Mouse (Mus musculus) erythroblast, adult 5-6 weeks (primary cell): ENCODE results near the gene Ndufv2. TPM values are rescaled to one million over a fixed set of nuclear protein-coding genes. Genes with fewer than 3 reads are reported as not detected.
"Not testable (repeated sequence)": the region's sequence is repeated elsewhere in the genome, so short reads cannot be mapped to it uniquely, and the experiment has no call there.

Experiments
- ATAC-seq: replicated peaks from 2 replicates; pipeline ENCODE4 v1.8.0; 2016; ENCODE audit warnings: moderate number of reproducible peaks, mild to moderate bottlenecking, moderate TSS enrichment, inconsistent platforms; ENCODE audit not compliant: poor library complexity, low FRiP score, severe bottlenecking
- total RNA-seq, 2 experiments: library from RNA; stranded (forward) in 1 of 2; stranded (reverse) in 1 of 2; fragments of 150-400 nt in 1 of 2; fragments of 200-764, 138-1000 nt in 1 of 2; gene quantifications; 2 replicates each; pipeline versions ENCODE4 v1.2.3 to v1.2.4; 2015 to 2017; ENCODE audit warnings: low replicate concordance in 2 of 2

The Ndufv2 gene
- total RNA-seq, 2 experiments from 2014 or later, result 58.2 to 60.4 TPM

DNA sequence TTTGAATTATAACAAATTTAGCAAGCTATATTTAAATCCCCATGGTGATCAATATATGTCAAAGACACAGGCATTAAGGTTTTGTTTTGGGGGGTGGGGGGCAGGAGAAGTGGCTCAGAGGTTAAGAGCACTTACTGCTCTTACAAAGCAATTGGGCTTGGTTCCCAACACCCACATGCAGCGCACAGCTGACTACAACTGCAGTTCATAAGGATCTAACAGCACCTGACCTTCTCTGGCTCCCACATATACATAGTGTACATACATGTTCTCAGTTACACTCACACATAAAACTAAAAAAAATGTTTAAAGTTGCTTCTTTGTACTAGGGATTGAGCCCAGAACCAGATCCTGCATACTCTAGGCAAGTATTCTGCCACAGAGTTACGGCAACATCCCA lies 10.0 kb downstream of the Ndufv2 start:
- ATAC-seq, result peak; percentile 56; the same call in 1 of the 2 replicates

DNA sequence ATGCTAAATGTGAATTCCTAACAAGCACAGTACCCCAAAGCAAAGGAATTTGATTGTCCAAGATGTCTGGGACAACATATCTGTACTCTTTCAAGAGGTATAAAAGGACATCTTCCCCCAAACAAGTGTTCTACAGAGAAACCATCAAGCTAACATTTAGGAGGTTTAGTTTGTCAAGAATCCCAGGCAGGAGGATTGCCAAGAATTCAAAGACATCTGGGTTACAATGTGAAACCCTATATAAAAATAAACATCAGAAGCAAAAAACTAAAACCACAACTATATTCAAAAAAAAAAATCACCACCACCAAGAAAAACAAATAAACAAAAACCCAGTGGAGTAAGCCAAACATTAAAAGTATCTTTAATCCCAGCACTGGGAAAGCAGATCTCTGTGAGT lies 11.1 kb downstream of the Ndufv2 start:
- no peak for ATAC-seq

- no peak for ATAC-seq
Observed at GRCm38 (mm10) chr17:66085038-66085437, 16.3 kb downstream of the Ndufv2 start.

DNA sequence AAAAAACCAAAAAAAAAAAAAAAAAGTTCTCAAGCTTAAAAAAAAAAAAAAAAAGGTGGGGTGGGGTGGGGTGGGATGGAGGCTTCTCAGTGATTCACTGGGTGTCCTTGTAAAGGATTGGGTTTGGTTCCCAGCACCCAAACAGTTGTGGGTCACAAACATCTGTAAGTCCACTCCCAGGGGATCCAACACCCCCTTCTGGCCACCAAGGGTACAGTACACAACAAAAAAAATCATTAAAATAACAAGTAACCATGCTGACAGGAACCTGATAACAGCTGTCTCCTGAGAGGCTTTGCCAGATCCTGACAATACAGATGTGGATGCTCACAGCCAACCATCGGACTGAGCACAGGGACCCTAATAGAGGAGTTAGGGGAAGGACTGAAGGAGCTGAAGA lies 16.9 kb downstream of the Ndufv2 start:
- ATAC-seq, result no peak

DNA sequence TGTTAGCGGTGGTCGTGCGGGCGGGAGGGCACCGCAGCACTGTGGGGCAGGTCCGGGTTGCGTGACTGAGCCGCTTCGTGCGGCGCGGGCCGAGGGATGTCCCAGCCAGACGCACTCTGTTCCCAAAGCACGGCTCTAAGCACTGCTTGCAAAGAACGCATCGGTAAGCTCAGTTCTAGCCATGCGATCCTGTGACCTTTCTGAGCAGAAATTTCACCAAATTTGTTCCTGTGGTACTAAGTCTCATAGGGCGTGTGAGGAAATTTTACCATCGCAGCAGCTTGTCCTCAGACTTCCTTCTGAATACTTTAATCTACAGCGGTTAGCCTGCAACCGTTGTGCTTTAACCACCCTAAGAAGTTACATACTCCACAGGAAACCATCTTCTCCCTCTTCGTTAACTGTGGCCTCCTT lies 23.9 kb downstream of the Ndufv2 start:
- ATAC-seq, result peak; percentile 17; the same call in 1 of the 2 replicates

DNA sequence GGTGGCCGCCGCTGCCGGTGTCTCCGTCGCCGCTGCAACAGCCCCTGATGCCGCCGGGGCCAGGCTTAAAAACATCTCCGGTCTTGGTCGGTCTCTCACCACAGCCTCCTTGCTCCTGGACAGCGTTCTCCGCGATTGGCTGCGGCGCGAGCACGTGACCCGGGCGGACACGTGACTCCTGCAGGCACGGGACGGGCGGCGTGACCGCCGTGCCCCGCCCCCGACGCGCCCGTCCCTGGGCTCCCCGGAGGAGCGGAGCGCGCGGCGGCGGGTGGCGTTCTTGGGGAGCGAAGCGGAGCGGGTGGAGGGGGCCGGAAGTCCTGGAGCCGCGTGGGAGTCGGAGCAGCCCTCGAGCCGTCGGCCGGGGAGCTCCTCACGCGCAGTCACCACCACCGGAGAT lies 24.4 kb downstream of the Ndufv2 start, which contains the start of gene Ankrd12:
TSS of gene Ankrd12 (minus strand) at position 156 of the 400 bp plus-strand sequence.
- ATAC-seq, result peak; percentile 94

DNA sequence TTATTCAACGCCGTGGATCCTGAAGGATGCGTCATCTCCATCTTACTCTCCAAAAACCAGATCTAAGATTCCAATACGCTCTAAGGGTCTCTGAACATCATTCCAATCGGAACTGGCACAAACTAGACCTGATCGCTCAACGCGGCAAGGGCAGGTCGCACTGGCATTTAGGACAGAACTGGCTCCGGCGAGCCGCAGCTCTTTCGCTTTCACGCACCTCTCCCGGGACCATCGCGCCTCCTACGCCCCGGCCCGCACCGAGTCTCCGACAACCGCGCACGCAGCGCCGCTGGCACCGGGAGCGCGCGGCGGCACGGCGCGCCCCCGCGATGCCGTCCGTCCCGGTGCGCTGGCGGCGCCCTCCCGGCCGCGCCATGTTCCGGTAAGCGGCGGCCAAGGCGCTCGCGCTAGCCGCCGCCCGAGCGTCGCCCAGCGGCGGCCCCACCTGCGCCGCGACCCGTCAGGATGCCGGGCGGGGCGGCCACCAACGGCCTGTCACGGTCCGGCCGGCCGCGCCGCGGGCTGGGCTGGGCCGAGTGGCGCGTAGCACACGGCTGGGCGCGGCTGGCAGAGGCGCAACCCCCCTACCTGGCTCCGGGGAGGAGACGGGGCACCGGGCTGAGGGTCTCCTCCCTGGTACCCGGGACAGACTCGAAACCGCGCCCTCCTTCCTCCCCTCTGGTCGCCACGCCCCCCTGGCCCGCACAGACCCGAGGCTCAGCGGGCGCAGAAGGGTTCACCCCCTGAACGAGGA lies 25.0 kb downstream of the Ndufv2 start:
- peak; percentile 60 for ATAC-seq

GRCm38 (mm10) chr17:66075827-66076173 lies 25.6 kb downstream of the Ndufv2 start:
- peak; percentile 18 for ATAC-seq

- ATAC-seq, result no peak
Observed at GRCm38 (mm10) chr17:66073971-66074370, 27.4 kb downstream of the Ndufv2 start.

GRCm38 (mm10) chr17:66069036-66069435 lies 32.3 kb downstream of the Ndufv2 start:
- ATAC-seq, result not testable (repeated sequence)

- ATAC-seq, result no peak
Observed at GRCm38 (mm10) chr17:66065115-66065514, 36.2 kb downstream of the Ndufv2 start.

GRCm38 (mm10) chr17:66061241-66061938 lies 40.0 kb downstream of the Ndufv2 start:
- ATAC-seq, result no peak

GRCm38 (mm10) chr17:66058160-66058559 lies 43.2 kb downstream of the Ndufv2 start:
- no peak for ATAC-seq

- no peak for ATAC-seq
Observed at GRCm38 (mm10) chr17:66057145-66057544, 44.2 kb downstream of the Ndufv2 start.

GRCm38 (mm10) chr17:66053349-66053748 lies 48.0 kb downstream of the Ndufv2 start:
- no peak for ATAC-seq

DNA sequence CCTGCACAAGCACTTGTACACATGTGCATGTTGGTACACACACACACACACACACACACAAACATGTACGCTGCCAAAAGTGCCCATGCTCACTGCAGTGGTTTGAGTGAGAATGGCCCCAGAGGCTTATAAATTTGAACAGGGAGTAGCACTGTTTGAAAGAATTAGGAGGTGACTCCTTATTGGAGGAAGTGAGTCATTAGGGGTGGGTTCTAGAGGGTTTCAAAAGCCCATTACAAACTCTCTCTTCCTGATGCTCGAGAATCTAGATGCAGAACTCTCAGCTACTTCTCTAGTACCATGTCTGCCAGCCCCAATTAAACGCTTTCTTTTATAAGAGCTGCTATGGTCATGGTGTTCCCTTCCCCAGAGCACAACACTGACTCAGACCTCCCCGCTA lies 52.6 kb downstream of the Ndufv2 start:
- ATAC-seq, result no peak

DNA sequence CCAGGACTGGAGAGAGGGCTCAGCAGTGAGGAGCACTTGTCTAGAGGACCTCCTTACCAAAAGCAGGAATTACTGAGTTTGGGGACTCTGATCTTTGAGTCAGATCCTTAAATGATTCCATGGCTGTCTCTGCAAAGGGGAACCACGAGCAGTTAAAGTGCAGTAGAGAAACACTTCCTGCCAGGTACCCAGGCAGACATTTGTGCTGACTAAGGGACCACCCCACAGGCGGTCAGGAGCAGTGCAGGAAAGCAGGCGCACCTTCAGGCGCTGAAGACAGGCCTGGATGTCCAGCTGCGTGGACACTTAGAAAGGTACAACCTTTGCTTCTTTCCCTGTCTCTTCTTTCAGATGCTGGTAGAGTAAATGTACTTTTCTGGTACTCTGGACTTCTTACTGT lies 53.2 kb downstream of the Ndufv2 start:
- no peak for ATAC-seq

GRCm38 (mm10) chr17:66043679-66044078 lies 57.7 kb downstream of the Ndufv2 start:
- ATAC-seq, result not testable (repeated sequence)

DNA sequence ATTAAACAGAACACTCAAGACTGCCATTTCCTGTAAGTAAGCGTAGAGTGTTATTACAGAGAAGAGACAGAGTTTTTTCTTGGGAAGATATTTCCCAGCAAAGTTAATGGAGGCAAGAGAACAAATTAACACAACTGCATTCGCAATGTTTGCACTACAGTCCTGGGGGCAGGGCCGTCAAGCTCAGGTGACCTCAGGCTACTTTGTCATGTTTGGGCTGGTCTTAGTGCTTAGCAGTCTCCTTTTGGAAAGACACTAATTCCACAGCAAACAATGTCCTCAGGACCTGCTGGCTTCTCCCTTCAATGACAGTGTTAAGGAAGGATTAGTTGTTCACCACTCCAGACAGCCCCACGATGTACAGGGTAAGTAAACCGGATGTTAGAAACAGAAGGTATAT lies 60.3 kb downstream of the Ndufv2 start:
- no peak for ATAC-seq

DNA sequence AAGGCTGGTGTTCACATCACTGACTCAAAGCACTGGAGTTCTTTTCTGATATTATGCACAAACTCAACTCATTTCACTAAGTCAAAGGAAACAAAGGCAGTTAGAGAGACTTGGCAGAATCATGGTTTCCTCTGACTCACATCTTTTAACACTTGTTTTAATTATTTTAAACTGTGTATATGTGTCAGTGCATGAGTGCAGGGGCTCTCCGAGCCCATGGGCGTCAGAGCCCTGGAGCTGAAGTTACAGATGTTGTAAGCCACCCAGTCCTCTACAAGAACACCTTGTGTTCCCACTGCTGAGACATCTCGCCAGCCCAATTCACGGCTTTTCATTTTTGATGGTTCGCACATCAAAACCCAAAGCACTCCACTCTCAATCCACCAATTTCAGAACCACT lies 68.1 kb downstream of the Ndufv2 start:
- ATAC-seq, result no peak

DNA sequence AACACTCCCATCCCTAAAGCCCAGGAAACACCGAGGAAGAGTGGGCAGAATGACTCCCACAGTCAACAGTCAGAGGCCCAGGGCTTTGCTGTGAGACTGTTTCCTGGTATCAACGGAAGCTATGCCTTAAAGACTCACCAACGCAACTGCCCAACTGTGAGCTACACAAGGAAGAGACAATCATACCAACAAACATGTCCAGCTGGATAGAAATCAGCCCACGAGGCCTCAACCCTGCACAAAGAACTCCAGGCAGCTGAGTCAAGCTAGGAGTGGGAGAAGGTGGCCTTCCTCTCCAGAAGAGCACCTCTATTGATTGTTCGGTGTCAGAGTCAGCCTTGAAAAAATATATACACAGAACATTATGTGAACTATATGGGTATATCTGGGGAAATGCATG lies 69.4 kb downstream of the Ndufv2 start:
- no peak for ATAC-seq
